Mouse (Mus musculus) urinary bladder, postnatal 14 days (tissue): Measurements from ENCODE around the gene Teddm3.
"Not testable (repeated sequence)": the region's sequence is repeated elsewhere in the genome, so short reads cannot be mapped to it uniquely, and the experiment has no call there.

ENCODE experiments used
- DNase-seq: peaks from one replicate; pipeline ENCODE4 v3.0.0; 2021; ENCODE audit warnings: low spot score

The Teddm3 gene

GRCm38 (mm10) chr16:21149896-21150295 is 3.9 kb downstream of the Teddm3 start:
- no peak for DNase-seq

- not testable (repeated sequence) for DNase-seq
Measured at GRCm38 (mm10) chr16:21148451-21148850, 5.3 kb downstream of the Teddm3 start.

- no peak for DNase-seq
Measured at GRCm38 (mm10) chr16:21136312-21137083, 17.3 kb downstream of the Teddm3 start.

GRCm38 (mm10) chr16:21127666-21128065 is 26.1 kb downstream of the Teddm3 start:
- DNase-seq, result not testable (repeated sequence)

- DNase-seq, result not testable (repeated sequence)
Measured at GRCm38 (mm10) chr16:21122776-21123175, 31.0 kb downstream of the Teddm3 start.

GRCm38 (mm10) chr16:21116078-21116477 is 37.7 kb downstream of the Teddm3 start:
- DNase-seq, result no peak

- DNase-seq, result no peak
Measured at GRCm38 (mm10) chr16:21109473-21109872, 44.3 kb downstream of the Teddm3 start.
